Mouse (Mus musculus) lung, embryonic 16.5 days (tissue): ENCODE measurements around the gene Slc6a19. TPM values are rescaled to one million over a fixed set of nuclear protein-coding genes. Genes with fewer than 3 reads are reported as not detected.

Experiments used
- ATAC-seq: fragments of 200-750 bp; cut with Nextera tagmentation; 2 replicates; pipeline ENCODE4 v1.8.0; 2017; ENCODE audit warnings: low read depth, mild to moderate bottlenecking, moderate library complexity
- H3K27ac ChIP-seq: fragments of 300-500 bp; sonication (generic); 2 replicates; pipeline ENCODE4 v1.5.1; 2014; ENCODE audit warnings: mild to moderate bottlenecking, control low read depth, low read length
- H3K27me3 ChIP-seq: fragments of 300-500 bp; sonication (generic); 2 replicates; pipeline ENCODE4 v1.6.1; 2014; ENCODE audit warnings: low read depth, low read length, mixed read lengths; ENCODE audit not compliant: control insufficient read depth, insufficient read depth
- H3K36me3 ChIP-seq: fragments of 300-500 bp; sonication (generic); 2 replicates; pipeline ENCODE4 v1.6.1; 2014; ENCODE audit warnings: low read length; ENCODE audit not compliant: control insufficient read depth, insufficient read depth
- H3K4me1 ChIP-seq: fragments of 300-500 bp; sonication (generic); replicated peaks from 2 replicates; pipeline ENCODE4 v1.6.1; 2014; ENCODE audit warnings: low read length, mixed read lengths; ENCODE audit not compliant: control insufficient read depth, insufficient read depth
- H3K4me2 ChIP-seq: fragments of 300-500 bp; sonication (generic); 2 replicates; pipeline ENCODE4 v1.6.1; 2014; ENCODE audit warnings: low read depth, low read length, control low read depth
- H3K4me3 ChIP-seq: fragments of 300-500 bp; sonication (generic); 2 replicates; pipeline ENCODE4 v1.5.1; 2014; ENCODE audit warnings: mild to moderate bottlenecking, low read length, control low read depth
- H3K9ac ChIP-seq: fragments of 300-500 bp; sonication (generic); 2 replicates; pipeline ENCODE4 v1.6.1; 2014; ENCODE audit warnings: low read length, control low read depth
- H3K9me3 ChIP-seq: fragments of 300-500 bp; sonication (generic); 2 replicates; pipeline ENCODE4 v1.6.1; 2016; ENCODE audit warnings: low read length; ENCODE audit not compliant: control insufficient read depth
- WGBS: fragments of 180-500 bp; shearing (Covaris S2); extraction: QIAGEN DNeasy Blood & Tissue Kit; methylation state at CpG from one replicate; pipeline ENCODE4 v1.1.7; 2014; 5-methylcytosine and 5-hydroxymethylcytosine counted together
- polyA plus RNA-seq: library from polyadenylated mRNA; unstranded; fragments of >200 nt; fragmentation: Nextera tagmentation; extraction: Ambion mirVana; gene quantifications from 2 replicates; pipeline ENCODE4 v1.2.1, GENCODE M21; 2015

Slc6a19 gene
- polyA plus RNA-seq, 1 experiment from 2014 or later = not detected

DNA sequence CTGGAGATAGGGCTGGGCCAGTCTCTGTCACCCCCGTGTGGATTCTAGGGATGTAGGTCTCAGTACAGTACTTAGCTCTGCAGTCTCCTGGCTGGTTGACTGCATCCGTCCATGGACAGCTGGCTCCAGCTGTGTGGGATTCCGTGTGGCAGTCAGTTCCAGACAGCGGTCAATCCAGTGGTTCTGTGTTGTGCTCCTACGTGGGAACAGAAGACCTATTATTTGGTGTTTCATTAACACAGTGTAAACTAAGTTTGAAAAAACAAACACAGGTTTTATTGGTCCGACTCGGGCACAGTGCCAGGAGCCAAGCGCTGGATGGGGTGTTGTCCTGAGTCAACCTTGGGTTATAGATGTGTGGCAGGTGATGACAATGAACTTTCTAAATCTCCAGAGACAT is 30.6 kb upstream of the Slc6a19 start:
- WGBS = 46% methylated on average over 8 of the region's 8 CpGs
- peaks cover 3% of the 10 kb centered on the region; the same call in 1 of the 2 replicates for H3K4me1 ChIP-seq

DNA sequence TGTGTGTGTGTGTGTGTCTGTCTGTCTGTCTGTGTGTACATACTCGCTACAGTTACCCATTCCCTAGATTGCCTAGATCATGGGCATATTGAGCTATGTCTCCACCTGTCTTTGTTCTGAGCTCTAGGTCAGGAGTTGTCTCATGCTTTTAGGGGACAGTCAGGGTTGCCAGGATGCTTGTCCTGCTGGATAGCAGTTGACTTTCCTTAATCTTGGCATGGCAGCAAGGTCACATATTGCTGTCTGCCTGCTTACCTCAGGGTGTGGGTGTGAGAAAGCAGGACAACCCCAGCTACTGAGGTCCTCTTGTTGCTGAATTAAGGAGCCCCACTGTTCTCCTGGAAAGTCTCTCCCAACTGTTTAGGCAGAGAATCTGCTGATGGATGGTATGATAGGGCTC is 29.7 kb upstream of the Slc6a19 start:
- Histone ChIP-seq H3K27me3 (peaks cover 6% of the 10 kb centered on the region; the same call in 1 of the 2 replicates), H3K4me3 (no peak overlapping the region), H3K9ac (no peak overlapping the region), H3K36me3 (no peaks in the 10 kb centered on the region), H3K27ac (no peak overlapping the region), H3K4me1 (peaks cover 3% of the 10 kb centered on the region; the same call in 1 of the 2 replicates), H3K9me3 (no peaks in the 10 kb centered on the region), H3K4me2 (no peak overlapping the region)
- no peak for ATAC-seq
- WGBS = 86% methylated on average over 1 of the region's 1 CpGs

More for the DNA sequence above, 30.6 kb upstream of the Slc6a19 start:
- Histone ChIP-seq H3K36me3 (no peaks in the 10 kb centered on the region), H3K4me3 (no peak overlapping the region), H3K9ac (no peak overlapping the region), H3K4me2 (no peak overlapping the region), H3K9me3 (no peaks in the 10 kb centered on the region), H3K27ac (no peak overlapping the region), H3K27me3 (peaks cover 6% of the 10 kb centered on the region; the same call in 1 of the 2 replicates)
- peak; percentile 51 for ATAC-seq

- WGBS = 6% methylated on average over 37 of the region's 48 CpGs
Measured at GRCm38 (mm10) chr13:73732742-73733700, 28.4 kb upstream of the Slc6a19 start, which contains the start of gene Slc12a7. Slc12a7 (plus strand) TSS chr13:73733094.

GRCm38 (mm10) chr13:73732235-73732634 is 27.6 kb upstream of the Slc6a19 start:
- H3K4me2 ChIP-seq = peak overlapping the region; percentile 66
- H3K9me3 ChIP-seq = no peaks in the 10 kb centered on the region
- H3K4me3 ChIP-seq = peak overlapping the region; percentile 42
- no peaks in the 10 kb centered on the region for H3K36me3 ChIP-seq
- peaks cover 6% of the 10 kb centered on the region; the same call in 1 of the 2 replicates for H3K27me3 ChIP-seq
- no peak overlapping the region for H3K27ac ChIP-seq
- H3K9ac ChIP-seq = no peak overlapping the region
- WGBS = 60% methylated on average over 7 of the region's 7 CpGs
- peaks cover 7% of the 10 kb centered on the region; the same call in 1 of the 2 replicates for H3K4me1 ChIP-seq
- ATAC-seq = 0 out of 2 replicates have a peak, but pooled peaks have one; percentile 2

More at GRCm38 (mm10) chr13:73732742-73733700, 28.4 kb upstream of the Slc6a19 start, which contains the start of gene Slc12a7:
- Histone ChIP-seq H3K4me1 (peaks cover 3% of the 10 kb centered on the region; the same call in 1 of the 2 replicates), H3K9ac (peak within 1 kb of the TSS; percentile 58), H3K27ac (no peak within 1 kb of the TSS), H3K9me3 (no peaks in the 10 kb centered on the region), H3K4me2 (peak within 1 kb of the TSS; percentile 66), H3K27me3 (peaks cover 6% of the 10 kb centered on the region; the same call in 1 of the 2 replicates), H3K36me3 (no peaks in the 10 kb centered on the region), H3K4me3 (peak within 1 kb of the TSS; percentile 42)
- peak; percentile 56 for ATAC-seq

DNA sequence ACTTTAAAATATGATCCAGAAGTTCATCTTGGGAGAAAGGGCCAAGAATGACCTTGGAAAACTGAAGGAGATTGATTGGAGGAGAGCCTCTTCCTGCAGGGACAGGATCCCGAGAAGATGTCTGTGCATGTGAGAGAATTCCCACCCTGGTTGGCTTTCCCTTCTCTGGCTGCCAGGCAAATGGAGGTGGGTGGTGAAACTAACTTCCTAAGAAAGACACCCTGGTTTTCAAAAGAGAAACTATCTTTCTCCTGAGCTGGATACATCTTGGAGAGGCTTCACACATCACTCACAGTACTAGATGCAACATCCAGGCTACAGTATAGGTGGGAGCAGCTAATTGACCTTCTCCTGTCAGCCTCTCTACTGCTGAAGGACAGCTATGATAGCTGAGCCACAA is 26.2 kb upstream of the Slc6a19 start:
- Histone ChIP-seq H3K27ac (no peak overlapping the region), H3K4me2 (no peak overlapping the region), H3K9ac (no peak overlapping the region), H3K4me1 (peaks cover 7% of the 10 kb centered on the region; the same call in 1 of the 2 replicates), H3K4me3 (no peak overlapping the region), H3K36me3 (no peaks in the 10 kb centered on the region), H3K9me3 (no peaks in the 10 kb centered on the region), H3K27me3 (peaks cover 6% of the 10 kb centered on the region; the same call in 1 of the 2 replicates)
- 56% methylated on average over 1 of the region's 1 CpGs for WGBS
- no peak for ATAC-seq

DNA sequence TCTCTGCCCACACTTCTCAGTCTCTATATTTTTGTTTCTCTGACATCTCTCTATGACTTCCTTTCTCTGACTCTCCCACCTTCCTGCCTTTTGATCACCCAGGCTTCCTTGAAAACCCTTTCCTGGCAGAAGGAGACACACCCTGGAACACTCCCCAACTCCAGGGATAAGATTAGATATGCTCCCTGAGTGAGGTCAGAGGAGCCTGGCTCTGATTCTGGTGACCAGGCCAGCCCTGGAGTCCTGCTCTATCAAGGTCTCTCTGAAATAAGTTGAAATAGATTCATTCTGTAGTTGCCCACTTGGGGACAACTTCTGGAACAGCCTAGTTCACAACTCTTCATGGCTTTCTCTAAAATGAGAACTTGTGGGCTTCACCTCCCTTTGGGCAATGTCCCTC is 24.0 kb upstream of the Slc6a19 start:
- Histone ChIP-seq H3K27ac (no peak overlapping the region), H3K27me3 (peaks cover 6% of the 10 kb centered on the region; the same call in 1 of the 2 replicates), H3K4me3 (no peak overlapping the region), H3K4me1 (peaks cover 7% of the 10 kb centered on the region; the same call in 1 of the 2 replicates), H3K36me3 (no peaks in the 10 kb centered on the region), H3K4me2 (no peak overlapping the region), H3K9ac (no peak overlapping the region), H3K9me3 (no peaks in the 10 kb centered on the region)
- no peak for ATAC-seq

DNA sequence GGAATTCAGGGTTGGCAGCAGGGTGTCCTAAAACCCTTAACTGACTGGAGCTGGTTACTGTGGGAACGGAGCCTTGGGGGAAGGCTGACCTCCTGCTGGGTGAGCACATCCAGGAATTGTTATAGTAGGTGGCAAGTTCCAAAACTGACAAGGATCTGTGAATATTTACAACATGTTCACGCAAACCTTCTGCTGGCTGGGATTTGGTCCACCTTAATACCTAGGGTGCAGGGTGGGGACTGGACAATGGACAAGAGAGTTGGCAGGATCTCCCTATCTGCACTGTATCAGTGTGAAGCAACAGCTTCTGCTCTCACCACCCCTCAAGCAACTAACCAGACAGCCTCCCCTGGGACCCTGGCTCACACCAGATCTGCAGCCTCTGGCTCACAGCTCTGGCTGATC is 23.0 kb upstream of the Slc6a19 start:
- Histone ChIP-seq H3K4me1 (peaks cover 3% of the 10 kb centered on the region; the same call in 1 of the 2 replicates), H3K4me2 (no peak overlapping the region), H3K9me3 (no peaks in the 10 kb centered on the region), H3K27me3 (peaks cover 6% of the 10 kb centered on the region; the same call in 1 of the 2 replicates), H3K27ac (no peak overlapping the region), H3K9ac (no peak overlapping the region), H3K36me3 (no peaks in the 10 kb centered on the region), H3K4me3 (no peak overlapping the region)
- 28% methylated on average over 2 of the region's 2 CpGs for WGBS
- ATAC-seq = 0 out of 2 replicates have a peak, but pooled peaks have one; percentile 32

DNA sequence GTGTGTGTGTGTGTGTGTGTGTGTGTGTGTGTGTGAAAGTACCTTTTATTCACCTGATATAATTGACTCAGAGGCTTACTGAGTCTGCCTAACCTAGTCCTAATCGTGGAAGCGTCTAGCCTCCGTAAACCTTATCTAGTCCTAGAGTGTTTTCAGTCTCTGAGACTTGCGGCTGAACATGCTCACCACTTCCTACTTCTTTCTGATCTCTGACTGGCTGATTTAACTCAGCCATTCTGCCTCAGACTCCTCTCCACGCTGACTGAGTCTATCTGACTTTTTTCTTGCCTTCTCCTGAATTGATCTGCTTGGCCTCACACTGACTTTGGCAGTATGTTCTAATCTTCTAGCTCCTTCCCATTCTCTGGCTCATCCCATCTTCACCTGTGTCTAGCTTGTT is 20.6 kb upstream of the Slc6a19 start:
- H3K27ac ChIP-seq = no peak overlapping the region
- WGBS = 51% methylated on average over 5 of the region's 5 CpGs
- no peak overlapping the region for H3K9ac ChIP-seq
- H3K9me3 ChIP-seq = no peaks in the 10 kb centered on the region
- H3K4me2 ChIP-seq = no peak overlapping the region
- H3K27me3 ChIP-seq = no peaks in the 10 kb centered on the region
- H3K36me3 ChIP-seq = no peaks in the 10 kb centered on the region
- H3K4me1 ChIP-seq = peaks cover 3% of the 10 kb centered on the region; the same call in 1 of the 2 replicates
- ATAC-seq = no peak
- no peak overlapping the region for H3K4me3 ChIP-seq

DNA sequence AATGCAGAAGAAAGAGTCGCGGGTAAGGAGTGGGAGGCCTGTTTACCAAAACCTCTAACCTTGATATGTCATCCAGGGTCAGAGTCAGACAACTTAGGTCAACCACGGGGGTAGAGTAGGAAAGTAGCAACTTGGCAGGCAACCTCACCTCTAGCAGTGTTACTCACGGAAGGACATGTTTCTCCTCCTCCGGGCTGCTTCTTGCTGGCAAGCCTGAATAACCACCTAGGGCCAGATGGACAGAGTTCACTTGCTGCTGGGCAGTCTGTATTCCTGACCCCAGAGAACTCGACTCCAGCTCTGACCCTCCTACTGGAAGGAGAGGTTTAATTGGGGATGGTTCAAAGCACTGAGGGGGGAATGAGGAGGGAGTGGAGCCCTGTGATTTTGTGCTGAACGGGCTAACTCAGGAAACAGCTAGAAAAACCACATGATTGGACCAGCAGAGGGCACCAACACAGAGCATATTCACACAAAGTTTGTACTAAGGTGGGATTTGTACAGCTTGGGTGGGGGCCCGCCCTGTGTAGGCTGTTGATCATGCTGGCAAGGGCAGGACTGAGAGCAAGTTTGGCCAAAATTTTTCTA is 18.5 kb upstream of the Slc6a19 start:
- no peak overlapping the region for H3K4me2 ChIP-seq
- 0 out of 2 replicates have a peak, but pooled peaks have one; percentile 17 for ATAC-seq
- no peaks in the 10 kb centered on the region for H3K27me3 ChIP-seq
- H3K4me3 ChIP-seq = no peak overlapping the region
- no peak overlapping the region for H3K27ac ChIP-seq
- H3K4me1 ChIP-seq = peaks cover 3% of the 10 kb centered on the region; the same call in 1 of the 2 replicates
- WGBS = 32% methylated on average over 8 of the region's 8 CpGs
- no peak overlapping the region for H3K9ac ChIP-seq
- H3K36me3 ChIP-seq = no peaks in the 10 kb centered on the region
- H3K9me3 ChIP-seq = no peaks in the 10 kb centered on the region
